Mouse (Mus musculus): ENCODE data around the gene Prm2.
"Not testable (repeated sequence)": the region's sequence is repeated elsewhere in the genome, so short reads cannot be mapped to it uniquely, and the experiment has no call there.

The Prm2 gene

DNA sequence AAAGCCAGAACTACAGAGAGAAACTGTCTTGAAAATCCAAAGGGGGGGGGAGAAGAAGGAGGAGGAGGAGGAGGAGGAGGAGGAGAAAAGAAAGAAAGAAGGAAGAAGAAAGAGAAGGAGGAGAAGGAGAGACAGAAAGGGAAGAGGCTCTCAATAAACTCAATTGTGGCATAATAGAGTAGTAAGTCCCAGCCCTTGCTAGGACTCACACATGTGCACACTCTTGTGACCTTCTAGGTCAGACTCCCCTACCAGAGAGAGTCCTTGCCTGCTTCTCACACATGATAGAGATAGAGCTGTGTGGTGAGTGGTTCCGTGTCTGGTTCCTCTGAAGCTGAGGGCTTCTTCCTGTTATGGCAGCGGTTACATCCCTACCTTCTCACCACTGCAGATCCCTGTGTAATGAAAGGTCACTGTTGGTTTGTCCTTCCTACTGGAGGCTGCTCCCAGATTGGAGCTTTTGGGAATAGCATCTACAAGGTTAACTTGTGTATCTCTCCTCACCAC lies 17.0 kb upstream of the Prm2 start, which contains the start of gene Gm11172:
Gene Gm11172 (plus strand): TSS at position 51 of the 507 bp plus-strand sequence.
- no peak for DNase-seq (ENCODE audit: low read depth)

DNA sequence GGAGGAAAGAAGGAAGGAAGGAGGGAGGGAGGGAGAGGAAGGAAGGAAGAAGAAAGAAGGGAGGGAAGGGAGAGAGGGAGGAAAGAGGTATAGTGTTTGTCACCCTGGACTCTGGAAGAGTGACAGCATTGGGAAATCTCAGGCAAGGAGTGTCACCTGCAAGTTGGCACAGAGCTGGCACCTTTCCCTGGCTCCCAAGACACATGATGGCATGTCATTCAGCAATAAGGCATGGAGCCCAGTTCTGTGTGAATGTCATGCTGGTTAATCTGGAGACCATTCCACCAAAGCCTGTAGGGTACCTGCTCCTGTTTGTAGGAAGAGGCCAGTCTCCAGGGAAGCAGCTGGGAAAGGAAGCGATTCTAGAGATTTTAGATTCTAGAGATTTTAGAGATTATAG lies 14.4 kb upstream of the Prm2 start:
- no peak for DNase-seq (ENCODE audit: low read depth)

DNA sequence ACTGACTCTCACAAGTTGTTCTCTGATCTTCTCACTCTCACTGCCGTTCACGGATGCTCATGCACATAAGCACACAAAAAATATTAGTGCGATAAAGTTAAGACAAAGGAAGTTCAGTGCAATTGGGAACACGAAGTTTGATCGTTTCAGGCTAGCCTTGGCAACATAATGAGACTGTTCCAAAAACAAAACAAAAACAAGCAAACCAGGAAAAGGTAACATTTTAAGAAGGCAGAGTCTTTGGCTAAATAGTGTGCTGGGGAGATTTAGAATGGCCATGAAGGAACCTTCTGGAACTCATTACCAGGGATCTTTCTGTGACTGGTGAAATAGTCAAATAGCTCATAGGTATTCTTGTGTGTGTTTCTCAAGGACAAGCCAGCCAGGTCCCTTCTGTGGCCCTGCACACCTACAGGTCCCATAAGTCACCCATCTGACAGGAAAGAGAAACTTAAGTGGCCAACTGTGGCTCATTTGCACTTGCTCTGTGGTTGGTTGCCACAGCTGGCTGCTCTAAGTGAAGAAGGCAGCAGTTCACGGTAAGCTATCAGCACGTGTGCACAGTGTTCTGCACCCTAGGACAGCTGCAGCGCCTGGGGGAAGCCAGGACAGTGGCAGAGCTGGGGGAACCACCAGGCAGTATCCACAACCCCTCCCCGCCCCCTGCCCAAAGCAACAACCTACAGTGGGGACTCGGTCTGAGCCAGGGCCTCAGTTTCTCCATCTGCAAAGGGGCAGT lies 10.0 kb upstream of the Prm2 start, which contains the start of gene Prm1:
Gene Prm1 (minus strand): TSS at position 51 of the 739 bp plus-strand sequence.
- no peak for DNase-seq (ENCODE audit: low read depth)

DNA sequence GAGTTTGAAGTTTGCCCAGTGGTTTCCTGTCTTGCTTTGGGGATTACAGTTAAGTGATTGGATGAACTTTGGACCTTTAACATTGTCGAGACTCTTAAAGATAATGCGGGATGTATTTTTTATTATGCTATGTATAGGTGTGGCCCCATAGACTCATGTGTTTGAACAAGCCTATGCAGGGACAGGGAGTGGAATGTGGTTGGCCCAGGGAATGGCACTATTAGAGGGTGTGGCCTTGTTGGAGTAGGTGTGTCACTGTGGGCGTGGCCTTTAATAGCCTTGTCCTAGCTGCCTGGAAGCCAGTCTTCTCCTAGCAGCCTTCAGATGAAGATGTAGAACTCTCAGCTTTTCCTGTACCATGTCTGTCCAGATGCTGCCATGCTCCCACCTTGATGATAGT lies 6.5 kb upstream of the Prm2 start:
- not testable (repeated sequence) for DNase-seq (ENCODE audit: low read depth)

DNA sequence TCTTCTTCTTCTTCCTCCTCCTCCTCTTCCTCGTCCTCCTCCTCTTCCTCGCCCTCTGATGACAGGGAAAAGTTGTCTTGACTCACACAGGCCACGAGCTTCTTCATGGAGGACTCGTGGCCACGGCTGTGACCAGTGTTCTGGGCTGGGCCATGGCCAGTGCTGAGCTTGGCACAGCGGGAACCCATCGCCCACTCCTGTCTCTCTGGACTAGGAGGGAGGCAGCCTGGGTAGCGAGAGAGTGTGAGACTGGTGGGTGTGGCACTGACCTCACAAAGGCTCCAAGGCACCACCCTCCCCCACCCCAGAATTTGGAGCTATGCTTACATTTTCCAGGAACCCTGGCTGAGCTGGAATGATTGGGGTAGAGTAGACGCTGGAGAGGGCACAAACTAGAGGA lies 5.2 kb downstream of the Prm2 start, which contains the start of gene Prm3:
Gene Prm3 (minus strand): TSS at position 213 of the 400 bp plus-strand sequence.
- no peak for DNase-seq (ENCODE audit: low read depth)

DNA sequence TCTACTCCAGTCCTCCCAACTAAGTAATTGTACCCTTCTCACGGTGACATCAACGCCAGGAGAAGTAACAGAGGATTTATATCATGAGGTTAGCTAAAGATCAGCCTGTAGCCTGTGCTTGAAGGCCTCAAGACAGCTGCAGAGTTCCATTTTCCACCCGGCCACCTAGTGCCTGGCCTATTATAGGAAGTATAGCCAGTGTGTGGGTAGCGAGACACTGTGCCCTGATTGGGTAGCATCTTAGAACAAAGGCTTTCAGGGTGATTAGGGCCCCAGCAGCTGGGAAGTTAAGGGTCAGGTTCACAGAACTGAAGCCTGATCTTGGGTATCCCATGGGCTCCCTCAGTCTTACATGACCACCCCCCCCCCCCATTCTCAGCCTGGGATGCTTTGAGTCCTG lies 7.1 kb downstream of the Prm2 start:
- DNase-seq (ENCODE audit: low read depth), result no peak

DNA sequence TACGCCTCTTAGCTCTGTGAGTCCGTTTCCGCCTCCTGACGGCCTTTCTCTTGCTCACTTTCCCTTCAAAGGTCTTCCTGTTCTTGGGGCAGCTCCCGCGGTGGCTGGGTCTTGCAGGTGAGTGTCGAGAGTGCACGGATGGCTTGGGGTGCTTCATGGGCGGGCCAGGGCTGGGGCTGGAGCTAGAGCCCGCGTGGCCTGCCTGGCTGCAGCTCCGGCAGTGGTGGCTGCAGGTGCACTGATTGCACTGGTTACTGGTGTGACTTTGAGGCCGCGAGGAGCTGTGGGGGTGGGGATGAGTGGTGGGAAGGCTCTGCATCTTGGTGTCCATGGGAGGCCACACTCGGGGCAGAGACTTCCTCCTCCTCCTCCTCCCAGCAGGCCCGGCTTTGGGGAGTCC lies 7.7 kb downstream of the Prm2 start, which contains the start of gene Tnp2:
Gene Tnp2 (minus strand): TSS at position 390 of the 400 bp plus-strand sequence.
- no peak for DNase-seq (ENCODE audit: low read depth)

DNA sequence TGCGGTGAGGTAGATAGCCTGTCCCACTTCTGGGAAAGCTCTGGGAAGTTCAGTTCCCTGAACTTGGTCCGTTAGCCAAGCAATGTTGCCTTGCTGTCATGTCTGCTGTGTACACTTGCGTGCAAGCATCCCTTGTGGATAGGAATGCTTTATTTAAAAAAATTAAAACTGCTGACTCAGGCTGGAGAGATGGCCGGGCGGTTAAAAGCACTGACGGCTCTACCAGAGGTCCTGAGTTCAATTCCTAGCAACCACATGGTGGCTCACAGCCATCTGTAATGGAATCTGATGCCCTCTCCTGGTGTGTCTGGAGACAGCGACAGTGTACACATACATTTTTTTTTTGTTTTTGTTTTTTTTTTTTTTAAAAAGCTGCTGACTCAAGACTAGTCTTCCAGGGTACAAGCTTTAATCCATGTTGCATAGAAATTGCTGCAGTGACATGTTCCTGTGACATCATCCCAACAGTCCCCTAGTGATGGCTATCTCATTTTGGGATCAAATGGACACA lies 8.3 kb downstream of the Prm2 start:
- DNase-seq (ENCODE audit: low read depth), result no peak

DNA sequence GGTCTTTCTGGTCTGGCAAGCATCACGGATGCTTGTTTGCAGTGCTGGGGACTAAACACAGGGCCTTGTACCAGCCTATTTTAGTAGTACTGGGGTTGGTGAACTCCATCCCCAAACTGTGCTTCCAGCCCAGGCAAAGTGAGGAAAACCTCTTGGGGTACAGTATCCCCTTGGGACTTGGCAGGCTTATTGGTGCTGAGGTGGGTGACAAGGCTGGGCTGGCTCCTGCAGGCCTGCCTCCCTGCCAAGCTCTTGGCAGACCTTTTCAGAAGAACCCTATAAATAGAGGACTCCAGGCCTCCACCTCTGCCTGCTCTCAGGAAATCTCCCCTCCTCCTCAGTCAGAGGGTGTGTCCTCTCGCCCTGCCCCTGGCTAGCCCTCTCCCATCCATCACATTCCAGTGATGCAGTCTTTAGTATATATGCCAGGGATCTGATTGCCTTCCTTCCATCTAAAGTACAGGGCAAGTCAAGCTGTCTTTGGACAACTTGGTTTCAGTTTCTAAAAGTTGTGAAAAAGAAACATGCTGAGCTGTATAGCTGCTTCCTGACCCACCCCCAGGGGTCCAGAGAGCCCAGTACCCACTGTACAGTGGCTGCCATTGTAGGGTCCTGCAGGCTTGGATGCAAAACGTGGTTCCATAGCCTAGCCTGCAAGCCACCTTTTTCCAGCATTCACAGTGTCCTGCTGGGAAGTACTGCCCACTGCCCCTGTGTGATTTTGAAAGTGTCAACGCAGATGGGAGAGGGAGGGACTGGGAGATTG lies 9.0 kb downstream of the Prm2 start:
- no peak for DNase-seq (ENCODE audit: low read depth)

DNA sequence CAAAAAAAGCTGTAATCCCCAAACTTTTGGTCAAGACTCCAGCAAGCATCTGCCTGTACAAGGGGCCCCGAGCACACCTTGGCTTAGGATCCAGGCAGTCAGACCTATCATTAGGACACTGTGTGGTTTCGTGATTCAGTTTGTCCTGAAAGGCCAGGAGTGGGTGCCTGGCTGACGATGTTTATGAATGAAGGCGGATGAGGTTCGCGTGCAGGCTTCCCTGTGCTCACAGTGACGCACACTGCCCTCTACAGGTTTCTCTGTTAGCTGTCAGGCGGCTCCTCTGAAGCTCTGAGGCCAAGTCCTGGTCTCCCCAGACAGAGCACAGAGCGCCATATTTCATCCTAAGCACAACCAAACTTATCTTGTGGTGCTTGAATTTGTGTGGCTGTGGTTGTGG lies 9.6 kb downstream of the Prm2 start:
- DNase-seq (ENCODE audit: low read depth), result peak; percentile 92

DNA sequence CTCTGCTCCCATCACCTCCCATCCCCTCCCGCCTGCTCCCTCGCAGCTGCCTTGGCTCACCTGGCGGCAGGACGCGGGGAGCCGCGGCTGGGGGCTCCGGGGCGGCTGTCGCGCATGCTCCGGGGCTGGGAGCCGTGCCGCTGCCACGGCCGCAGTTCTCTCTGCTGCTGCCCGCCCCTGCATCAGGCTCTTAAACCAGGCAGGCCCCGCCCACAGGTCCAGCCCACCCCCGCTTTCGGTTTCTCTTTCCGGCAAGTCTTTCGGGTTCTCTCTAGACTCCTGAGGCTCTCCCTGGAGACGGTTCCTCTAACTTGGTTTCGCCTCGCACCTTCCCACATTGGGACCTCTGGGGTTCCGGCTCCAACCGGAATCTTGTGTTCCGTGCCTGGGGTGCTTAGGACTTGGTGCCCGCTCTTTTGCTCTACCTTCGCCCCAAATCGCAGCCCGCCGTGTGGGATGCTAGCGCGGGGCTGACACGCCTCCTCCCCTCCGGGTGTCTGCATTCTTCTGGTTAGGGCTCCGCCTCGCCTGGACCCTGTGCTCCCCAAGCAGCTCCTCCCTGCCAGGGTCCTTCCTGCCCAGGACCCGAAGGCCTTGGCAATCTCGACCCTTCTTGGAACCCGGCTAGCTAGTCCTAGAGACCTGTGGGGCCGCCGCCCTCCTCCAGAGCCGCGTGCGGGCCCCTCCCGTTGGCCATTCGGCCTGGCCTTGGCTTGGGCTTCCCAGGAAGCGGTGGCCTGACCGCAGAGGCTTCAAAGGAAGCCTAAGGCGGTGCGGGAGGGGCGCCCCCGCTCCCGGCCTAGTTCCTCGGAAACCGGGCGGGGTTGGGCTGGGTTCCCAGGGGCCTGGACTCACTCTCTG lies 10.3 kb downstream of the Prm2 start, which contains the start of gene Socs1:
Gene Socs1 (minus strand): TSS at position 166 of the 861 bp plus-strand sequence.
- DNase-seq (ENCODE audit: low read depth), result peak; percentile 78

DNA sequence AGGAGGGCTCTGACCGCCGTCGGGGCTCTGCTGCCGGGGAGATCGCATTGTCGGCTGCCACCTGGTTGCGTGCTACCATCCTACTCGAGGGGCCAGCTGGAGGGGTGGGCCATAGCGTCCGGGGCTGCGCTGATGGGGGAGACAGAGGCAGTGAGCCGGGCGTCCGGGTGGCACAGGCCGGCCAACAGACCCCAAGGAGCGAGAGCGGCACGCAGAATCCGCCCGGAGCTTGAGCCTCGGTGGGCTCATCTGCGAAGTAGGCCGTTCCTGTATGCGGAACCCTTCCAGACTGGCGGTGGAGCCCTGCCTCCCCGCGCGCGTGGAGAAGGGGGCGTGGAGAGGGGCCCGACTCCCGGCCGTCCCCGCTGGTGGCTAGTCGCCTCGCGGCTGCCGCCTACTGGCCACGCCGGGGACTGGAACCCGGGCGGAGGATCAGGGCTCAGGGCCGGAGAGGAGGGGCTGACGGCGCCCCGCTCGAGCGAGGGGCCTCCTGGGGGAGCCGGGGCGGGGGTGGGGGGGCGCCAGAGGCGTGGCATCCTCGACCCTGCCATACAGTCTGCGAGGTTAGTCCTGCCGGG lies 11.1 kb downstream of the Prm2 start:
- DNase-seq (ENCODE audit: low read depth), result peak; percentile 77

DNA sequence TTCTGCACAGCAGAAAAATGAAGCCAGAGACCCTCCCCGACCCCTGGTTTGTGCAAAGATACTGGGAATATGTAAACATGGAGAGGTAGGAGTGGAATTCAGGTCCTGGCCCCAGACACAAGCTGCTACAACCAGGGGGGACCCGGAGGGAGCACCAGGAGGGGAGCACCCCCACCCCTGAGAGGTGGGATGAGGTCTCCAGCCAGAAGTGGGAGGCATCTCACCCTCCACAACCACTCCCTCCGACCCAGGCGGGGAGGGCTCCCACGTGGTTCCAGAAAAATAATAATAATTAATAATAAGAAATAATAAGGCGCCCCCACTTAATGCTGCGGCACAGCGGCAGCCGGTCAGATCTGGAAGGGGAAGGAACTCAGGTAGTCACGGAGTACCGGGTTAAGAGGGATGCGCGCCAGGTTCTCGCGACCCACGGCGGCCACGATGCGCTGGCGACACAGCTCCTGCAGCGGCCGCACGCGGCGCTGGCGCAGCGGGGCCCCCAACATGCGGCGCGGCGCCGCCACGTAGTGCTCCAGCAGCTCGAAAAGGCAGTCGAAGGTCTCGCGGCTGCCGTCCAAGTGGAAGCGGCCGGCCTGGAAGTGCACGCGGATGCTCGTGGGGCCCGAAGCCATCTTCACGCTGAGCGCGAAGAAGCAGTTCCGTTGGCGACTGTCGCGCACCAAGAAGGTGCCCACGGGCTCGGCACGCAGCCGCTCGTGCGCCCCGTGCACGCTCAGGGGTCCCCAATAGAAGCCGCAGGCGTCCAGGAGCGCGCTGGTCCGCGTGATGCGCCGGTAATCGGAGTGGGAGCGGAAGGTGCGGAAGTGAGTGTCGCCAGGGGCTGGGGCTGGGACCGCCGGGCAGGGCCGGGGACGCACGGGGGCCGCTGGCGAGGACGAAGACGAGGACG lies 11.8 kb downstream of the Prm2 start:
- DNase-seq (ENCODE audit: low read depth), result no peak

DNA sequence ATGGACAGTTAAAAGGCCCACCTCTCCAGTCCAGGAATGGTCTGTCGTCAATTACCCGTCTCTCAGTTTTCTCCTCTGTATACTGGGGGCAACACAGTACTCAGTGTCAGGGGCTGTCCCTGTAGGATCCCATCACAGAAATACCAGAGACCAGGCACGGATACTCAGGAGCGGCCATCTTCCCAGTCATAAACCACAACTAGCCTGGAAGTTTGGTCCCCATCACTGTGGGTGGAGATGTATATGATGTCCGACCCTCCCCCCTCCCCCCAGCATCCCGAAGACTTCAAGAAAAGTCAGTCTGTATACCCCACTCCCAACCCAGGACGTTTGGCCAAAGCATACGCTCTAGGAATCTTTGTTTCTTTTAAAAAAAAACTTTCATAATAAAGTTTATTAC lies 12.5 kb downstream of the Prm2 start:
- no peak for DNase-seq (ENCODE audit: low read depth)

DNA sequence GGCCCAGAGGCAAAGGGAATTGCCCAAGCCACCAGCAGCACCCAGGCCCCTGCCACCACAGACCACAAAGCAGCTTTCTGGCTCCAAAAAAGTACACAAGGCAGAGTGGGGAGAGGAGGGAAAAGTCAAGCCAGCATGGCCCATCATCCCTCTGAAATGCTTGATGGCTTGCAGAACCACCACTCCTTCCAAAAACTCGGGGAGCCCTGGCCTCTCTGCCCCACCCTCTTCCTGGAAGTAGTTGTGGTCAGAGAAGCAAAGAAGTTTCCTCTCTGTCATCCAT lies 12.8 kb downstream of the Prm2 start:
- DNase-seq (ENCODE audit: low read depth), result no peak

DNA sequence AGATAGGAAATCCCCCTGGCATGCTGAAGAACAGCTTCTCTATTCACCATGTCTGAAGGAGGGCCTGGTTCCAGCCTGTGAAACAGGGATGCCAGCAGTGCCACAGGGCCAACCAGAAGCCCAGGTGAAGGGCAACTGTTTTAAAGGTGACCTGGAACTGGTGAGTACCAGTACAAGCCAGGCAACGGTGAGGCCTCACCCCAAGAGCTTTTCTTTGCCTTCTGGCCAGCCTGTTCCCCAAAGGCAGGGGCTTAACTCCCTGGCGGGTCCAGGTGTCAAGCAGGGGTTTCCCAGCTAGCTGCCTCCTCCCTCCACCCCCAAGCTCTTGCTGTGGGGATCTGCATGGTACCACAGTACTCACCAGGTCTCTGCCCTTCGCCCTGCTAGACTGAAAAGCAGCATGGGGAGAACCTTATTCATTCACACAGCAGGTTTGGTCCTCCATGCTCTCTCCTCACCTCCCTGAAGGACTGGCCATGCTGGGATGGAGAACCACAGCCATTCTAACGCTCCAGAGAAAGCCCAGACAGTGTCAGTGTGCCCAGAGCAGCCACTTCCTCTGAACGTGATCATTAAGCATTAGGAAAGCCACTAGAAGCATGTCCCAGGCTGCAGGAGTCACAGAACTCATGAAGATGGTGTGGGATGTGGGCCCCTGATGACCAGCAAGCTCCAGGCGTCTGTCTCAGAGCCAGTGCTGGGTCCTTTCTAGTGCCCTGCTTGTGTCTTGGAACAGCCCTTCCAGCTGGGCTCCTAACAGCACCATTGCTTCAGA lies 13.4 kb downstream of the Prm2 start:
- DNase-seq (ENCODE audit: low read depth), result no peak

DNA sequence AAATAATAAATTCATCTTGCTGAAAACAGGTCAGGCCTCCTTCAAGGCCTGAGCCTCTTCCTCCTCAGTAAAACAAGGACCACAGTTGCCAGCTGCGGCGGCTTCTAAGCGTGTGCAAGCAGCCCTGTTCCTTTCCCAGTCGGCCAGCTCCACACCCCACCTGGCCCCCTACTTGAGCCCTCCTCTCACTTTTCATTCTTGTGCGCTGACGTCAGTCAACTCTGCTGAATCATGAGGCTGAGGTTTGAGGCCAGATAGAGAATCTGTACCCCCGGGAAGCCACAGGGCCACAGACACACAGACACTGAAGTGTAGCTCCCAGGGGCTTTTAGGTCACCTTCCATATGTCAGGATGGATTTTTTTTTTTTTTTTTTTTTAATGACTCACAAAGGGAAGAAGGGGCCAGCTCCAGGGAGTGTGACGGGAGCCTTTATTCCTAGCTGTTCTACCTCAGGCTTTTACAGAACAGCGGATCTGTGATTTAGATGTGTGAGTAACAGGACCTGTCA lies 14.0 kb downstream of the Prm2 start:
- DNase-seq (ENCODE audit: low read depth), result no peak

DNA sequence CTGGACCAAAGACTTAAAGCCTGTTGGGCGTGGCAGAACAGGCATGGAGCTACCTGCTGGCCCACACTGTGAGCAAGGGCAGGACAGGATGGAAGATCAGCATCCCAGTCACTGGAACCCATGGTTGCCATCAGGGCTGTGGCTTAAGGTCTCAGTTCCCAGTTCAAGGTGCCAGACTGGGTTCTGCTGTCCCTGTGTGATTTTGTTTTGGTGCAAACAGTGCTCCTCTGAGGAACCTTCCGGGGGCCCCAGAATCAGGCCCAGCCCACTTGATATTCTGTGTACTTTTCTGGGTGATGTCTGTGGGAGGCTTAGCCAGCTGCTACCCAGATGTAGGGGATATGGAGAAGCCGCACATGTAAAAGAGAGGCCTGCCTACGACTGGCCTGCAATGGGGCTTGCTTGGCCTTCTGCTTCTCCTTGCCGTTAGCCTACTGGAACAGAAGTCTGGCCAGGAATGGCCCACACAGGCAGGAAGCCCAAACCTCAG lies 15.3 kb downstream of the Prm2 start:
- DNase-seq (ENCODE audit: low read depth), result no peak

DNA sequence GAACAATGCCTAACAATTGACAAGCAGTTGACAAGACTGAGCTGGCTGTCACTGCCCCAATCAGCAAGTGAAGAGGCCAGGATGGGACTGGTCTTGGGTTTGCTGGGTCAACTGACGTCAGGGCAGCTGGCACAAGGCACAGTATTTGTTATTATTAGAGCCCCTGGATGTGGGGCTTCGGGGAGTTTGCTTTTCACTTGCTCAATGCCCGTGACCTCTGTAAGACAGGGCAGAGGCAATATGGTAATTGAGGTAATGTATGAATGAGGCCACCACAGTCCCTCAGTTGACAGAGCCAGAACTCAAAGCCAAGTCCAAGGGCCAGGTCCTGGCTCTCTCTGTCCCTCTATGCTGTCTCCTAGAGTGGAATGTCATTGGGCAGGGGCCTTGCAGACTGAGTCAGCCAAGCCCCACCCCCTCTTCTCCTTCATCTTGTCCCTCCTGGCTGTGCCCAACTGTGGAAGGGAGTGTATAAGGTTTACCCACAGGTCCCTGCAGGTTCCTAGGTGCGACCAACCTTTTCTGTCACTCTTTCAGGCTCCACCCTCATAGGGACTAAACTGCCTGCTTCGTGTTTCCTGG lies 18.3 kb downstream of the Prm2 start:
- no peak for DNase-seq (ENCODE audit: low read depth)
